Mouse (Mus musculus) kidney, postnatal 4 days (tissue): Measurements from ENCODE around the gene Rtn1.
A peak's percentile ranks its signal among the peaks of the same experiment; 100 is the strongest.

Experiments used
- DNase-seq, 2 experiments: peaks; one replicate each; pipeline ENCODE4 v3.0.0; 2021; ENCODE audit warnings: mixed read lengths in 2 of 2

Rtn1 gene

GRCm38 (mm10) chr12:72408954-72409353 lies at the start of gene Rtn1:
Rtn1 (minus strand) TSS chr12:72409054.
- no peak for DNase-seq

- no peak for DNase-seq
These were observed 45.1 kb upstream of the Rtn1 start for GRCm38 (mm10) chr12:72453941-72454340.

- peak; percentile 74 to 79 for DNase-seq
These were observed 33.2 kb upstream of the Rtn1 start, which contains the start of gene Lrrc9 for GRCm38 (mm10) chr12:72441839-72442576. Lrrc9 (plus strand) TSS chr12:72441866.

GRCm38 (mm10) chr12:72438961-72439480 lies 30.2 kb upstream of the Rtn1 start:
- no peak for DNase-seq

- no peak for DNase-seq
These were observed 29.0 kb upstream of the Rtn1 start for GRCm38 (mm10) chr12:72437676-72438341.

GRCm38 (mm10) chr12:72433241-72433865 lies 24.5 kb upstream of the Rtn1 start:
- DNase-seq = no peak

GRCm38 (mm10) chr12:72432209-72432608 lies 23.4 kb upstream of the Rtn1 start:
- DNase-seq = no peak

- DNase-seq = peak; percentile 81 to 84
These were observed 18.9 kb upstream of the Rtn1 start for GRCm38 (mm10) chr12:72427722-72428126.

GRCm38 (mm10) chr12:72422681-72423080 lies 13.8 kb upstream of the Rtn1 start:
- DNase-seq = peak; percentile 59 to 61

- peak; percentile 11 to 24 for DNase-seq
These were observed 8.9 kb upstream of the Rtn1 start for GRCm38 (mm10) chr12:72417762-72418161.

GRCm38 (mm10) chr12:72408111-72408891 lies 553 bp downstream of the Rtn1 start:
- peak; percentile 59 to 70 for DNase-seq

GRCm38 (mm10) chr12:72407721-72408110 lies 1.1 kb downstream of the Rtn1 start:
- peak; percentile 6 to 9 for DNase-seq

GRCm38 (mm10) chr12:72407146-72407545 lies 1.7 kb downstream of the Rtn1 start:
- peak in 1 of 2 experiments; percentile 7 for DNase-seq

- no peak for DNase-seq
These were observed 3.8 kb downstream of the Rtn1 start for GRCm38 (mm10) chr12:72405031-72405430.

GRCm38 (mm10) chr12:72393046-72393805 lies 15.6 kb downstream of the Rtn1 start:
- no peak for DNase-seq

GRCm38 (mm10) chr12:72390346-72390745 lies 18.5 kb downstream of the Rtn1 start:
- DNase-seq = no peak

- DNase-seq = peak in 1 of 2 experiments; percentile 10
These were observed 19.3 kb downstream of the Rtn1 start for GRCm38 (mm10) chr12:72389377-72390103.

GRCm38 (mm10) chr12:72388835-72389234 lies 20.0 kb downstream of the Rtn1 start:
- no peak for DNase-seq

- DNase-seq = no peak
These were observed 20.7 kb downstream of the Rtn1 start for GRCm38 (mm10) chr12:72388135-72388534.

GRCm38 (mm10) chr12:72376309-72376708 lies 32.5 kb downstream of the Rtn1 start:
- no peak for DNase-seq

GRCm38 (mm10) chr12:72374823-72375225 lies 34.0 kb downstream of the Rtn1 start:
- no peak for DNase-seq
